Mouse (Mus musculus) G1E (cell line): ENCODE results near the gene 9030025P20Rik.

Experiments used
- CTCF ChIP-seq: IDR thresholded peaks from 2 replicates; pipeline ENCODE4 v1.5.1; 2012; ENCODE audit warnings: low read depth, low read length, inconsistent platforms, mixed read lengths
- TAL1 ChIP-seq: conservative IDR thresholded peaks from 2 replicates; pipeline ENCODE4 v1.6.1; 2012; ENCODE audit warnings: low read depth, low read length, inconsistent platforms, mixed read lengths

DNA sequence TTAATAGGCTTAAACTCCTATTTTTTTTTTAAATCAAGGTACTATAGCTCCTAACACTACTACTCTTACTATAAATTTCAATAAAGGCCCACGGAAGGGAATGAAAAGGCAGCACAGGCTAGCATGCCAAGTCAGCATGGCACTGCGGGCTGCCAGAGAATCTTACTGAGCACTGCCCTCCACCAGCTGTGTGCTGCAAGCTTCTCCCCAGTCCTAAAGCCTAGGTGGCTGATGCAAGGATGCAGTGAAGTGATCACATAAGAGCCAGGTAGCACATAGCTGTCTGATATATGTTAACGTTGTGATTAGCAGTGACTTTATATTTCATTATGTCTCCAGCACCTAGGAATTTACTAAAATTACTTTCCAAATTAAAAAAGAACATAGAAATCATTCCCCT is 18.3 kb upstream of the 9030025P20Rik start:
- TF ChIP-seq CTCF, result no peak
- no peak for TF ChIP-seq TAL1
